Mouse (Mus musculus) midbrain, embryonic 11.5 days (tissue): Measurements from ENCODE around the gene Wdr25. TPM values are rescaled to one million over a fixed set of nuclear protein-coding genes. Genes with fewer than 3 reads are reported as not detected.

Experiments
- ATAC-seq: fragments of 200-750 bp; cut with Nextera tagmentation; 2 replicates; pipeline ENCODE4 v1.8.0; 2017; ENCODE audit warnings: moderate TSS enrichment, moderate library complexity; ENCODE audit not compliant: low FRiP score
- DNase-seq: peaks from one replicate; pipeline ENCODE4 v3.0.0; 2015; ENCODE audit warnings: low spot score; ENCODE audit errors: missing footprints
- H3K27ac ChIP-seq: fragments of 300-500 bp; sonication (generic); 2 replicates; pipeline ENCODE4 v1.5.1; 2014; ENCODE audit warnings: low read depth, low read length
- H3K27me3 ChIP-seq: fragments of 300-500 bp; sonication (generic); 2 replicates; pipeline ENCODE4 v1.6.1; 2014; ENCODE audit warnings: mild to moderate bottlenecking, low read length, moderate library complexity, mixed read lengths; ENCODE audit not compliant: control insufficient read depth, insufficient read depth
- H3K36me3 ChIP-seq: fragments of 300-500 bp; sonication (generic); 2 replicates; pipeline ENCODE4 v1.6.1; 2014; ENCODE audit warnings: mild to moderate bottlenecking, low read length, moderate library complexity, mixed read lengths; ENCODE audit not compliant: control insufficient read depth, insufficient read depth
- H3K4me1 ChIP-seq: fragments of 300-500 bp; sonication (generic); 2 replicates; pipeline ENCODE4 v1.6.1; 2014; ENCODE audit warnings: low read length; ENCODE audit not compliant: control insufficient read depth, insufficient read depth
- H3K4me2 ChIP-seq: fragments of 300-500 bp; sonication (generic); 2 replicates; pipeline ENCODE4 v1.6.1; 2014; ENCODE audit warnings: mild to moderate bottlenecking, moderate library complexity
- H3K4me3 ChIP-seq: fragments of 300-500 bp; sonication (generic); 2 replicates; pipeline ENCODE4 v1.5.1; 2014; ENCODE audit warnings: low read depth, low read length
- H3K9ac ChIP-seq: fragments of 300-500 bp; sonication (generic); 2 replicates; pipeline ENCODE4 v1.6.1; 2014; ENCODE audit warnings: low read length
- H3K9me3 ChIP-seq: fragments of 300-500 bp; sonication (generic); 2 replicates; pipeline ENCODE4 v1.6.1; 2016; ENCODE audit warnings: low read length; ENCODE audit not compliant: control insufficient read depth
- WGBS: fragments of 180-500 bp; shearing (Covaris S2); extraction: QIAGEN DNeasy Blood & Tissue Kit; methylation state at CpG from one replicate; pipeline ENCODE4 v1.1.7; 2014; 5-methylcytosine and 5-hydroxymethylcytosine counted together
- polyA plus RNA-seq: library from polyadenylated mRNA; unstranded; fragments of >200 nt; fragmentation: Nextera tagmentation; extraction: Ambion mirVana; gene quantifications from 2 replicates; pipeline ENCODE4 v1.2.1, GENCODE M21; 2014

Gene Wdr25
- polyA plus RNA-seq, 1 experiment from 2014 or later, result 4.7 TPM

- H3K4me1 ChIP-seq, result no peaks in the 10 kb centered on the region
- H3K4me2 ChIP-seq, result no peak overlapping the region
- WGBS, result 91% methylated on average over 1 of the region's 1 CpGs
- no peak overlapping the region for H3K9ac ChIP-seq
- H3K27ac ChIP-seq, result no peak overlapping the region
- DNase-seq (no peak), ATAC-seq (no peak)
- no peaks in the 10 kb centered on the region for H3K27me3 ChIP-seq
- H3K36me3 ChIP-seq, result peaks cover 8% of the 10 kb centered on the region
- no peaks in the 10 kb centered on the region for H3K9me3 ChIP-seq
- H3K4me3 ChIP-seq, result no peak overlapping the region
These were observed 7.5 kb upstream of the Wdr25 start for GRCm38 (mm10) chr12:108885906-108886305.

- peaks cover 8% of the 10 kb centered on the region for H3K36me3 ChIP-seq
- DNase-seq, result no peak
- no peaks in the 10 kb centered on the region for H3K9me3 ChIP-seq
- H3K4me1 ChIP-seq, result no peaks in the 10 kb centered on the region
- H3K27me3 ChIP-seq, result no peaks in the 10 kb centered on the region
- H3K4me3 ChIP-seq, result no peak overlapping the region
- no peak overlapping the region for H3K27ac ChIP-seq
- no peak overlapping the region for H3K4me2 ChIP-seq
- no peak overlapping the region for H3K9ac ChIP-seq
- 89% methylated on average over 4 of the region's 4 CpGs for WGBS
- no peak for ATAC-seq
These were observed 6.4 kb upstream of the Wdr25 start for GRCm38 (mm10) chr12:108887077-108887476.

GRCm38 (mm10) chr12:108888632-108889031 lies 4.8 kb upstream of the Wdr25 start:
- peaks cover 8% of the 10 kb centered on the region for H3K36me3 ChIP-seq
- 69% methylated on average over 4 of the region's 4 CpGs for WGBS
- ATAC-seq (no peak), DNase-seq (no peak)
- peaks cover 5% of the 10 kb centered on the region; the same call in 1 of the 2 replicates for H3K4me1 ChIP-seq
- no peaks in the 10 kb centered on the region for H3K27me3 ChIP-seq
- no peak overlapping the region for H3K9ac ChIP-seq
- H3K9me3 ChIP-seq, result no peaks in the 10 kb centered on the region
- no peak overlapping the region for H3K4me2 ChIP-seq
- H3K27ac ChIP-seq, result no peak overlapping the region
- no peak overlapping the region for H3K4me3 ChIP-seq

GRCm38 (mm10) chr12:108893715-108894431 lies 442 bp downstream of the Wdr25 start, which contains the start of gene Wars:
Wars (minus strand) TSS chr12:108894174.
- Histone ChIP-seq H3K27me3 (no peaks in the 10 kb centered on the region), H3K4me1 (peaks cover 11% of the 10 kb centered on the region), H3K36me3 (no peaks in the 10 kb centered on the region; the same call in 1 of the 2 replicates), H3K9me3 (no peaks in the 10 kb centered on the region), H3K9ac (peak within 1 kb of the TSS; percentile 83), H3K27ac (no peak within 1 kb of the TSS), H3K4me3 (peak within 1 kb of the TSS; percentile 94), H3K4me2 (peak within 1 kb of the TSS; percentile 81)
- under 1% methylated on average over 54 of the region's 58 CpGs for WGBS
- DNase-seq (peak; percentile 98), ATAC-seq (peak; percentile 100)

GRCm38 (mm10) chr12:108894432-108894816 lies 993 bp downstream of the Wdr25 start:
- no peaks in the 10 kb centered on the region for H3K9me3 ChIP-seq
- DNase-seq, result no peak
- H3K27me3 ChIP-seq, result no peaks in the 10 kb centered on the region
- peaks cover 11% of the 10 kb centered on the region for H3K4me1 ChIP-seq
- H3K36me3 ChIP-seq, result no peaks in the 10 kb centered on the region
- peak overlapping the region; percentile 81 for H3K4me2 ChIP-seq
- peak; percentile 43 for ATAC-seq
- peak overlapping the region; percentile 94 for H3K4me3 ChIP-seq
- H3K27ac ChIP-seq, result no peak overlapping the region
- H3K9ac ChIP-seq, result peak overlapping the region; percentile 79
- 5% methylated on average over 7 of the region's 7 CpGs for WGBS

- H3K4me3 ChIP-seq, result no peak overlapping the region
- DNase-seq (no peak), ATAC-seq (no peak)
- no peak overlapping the region for H3K4me2 ChIP-seq
- no peak overlapping the region for H3K9ac ChIP-seq
- no peak overlapping the region for H3K27ac ChIP-seq
- H3K9me3 ChIP-seq, result no peaks in the 10 kb centered on the region
- no peaks in the 10 kb centered on the region for H3K36me3 ChIP-seq
- H3K4me1 ChIP-seq, result peaks cover 11% of the 10 kb centered on the region
- WGBS, result 71% methylated on average over 3 of the region's 3 CpGs
- no peaks in the 10 kb centered on the region for H3K27me3 ChIP-seq
These were observed 2.6 kb downstream of the Wdr25 start for GRCm38 (mm10) chr12:108896006-108896405.

GRCm38 (mm10) chr12:108901346-108901745 lies 7.9 kb downstream of the Wdr25 start:
- 86% methylated on average over 5 of the region's 5 CpGs for WGBS
- Histone ChIP-seq H3K9ac (no peak overlapping the region), H3K4me3 (no peak overlapping the region), H3K4me1 (peaks cover 13% of the 10 kb centered on the region), H3K27me3 (no peaks in the 10 kb centered on the region), H3K36me3 (no peaks in the 10 kb centered on the region), H3K9me3 (no peaks in the 10 kb centered on the region), H3K4me2 (no peak overlapping the region), H3K27ac (no peak overlapping the region)
- ATAC-seq (no peak), DNase-seq (no peak)

GRCm38 (mm10) chr12:108902940-108903339 lies 9.5 kb downstream of the Wdr25 start:
- H3K36me3 ChIP-seq, result no peaks in the 10 kb centered on the region
- 22% methylated on average over 8 of the region's 8 CpGs for WGBS
- no peaks in the 10 kb centered on the region for H3K9me3 ChIP-seq
- peak; percentile 95 for DNase-seq
- H3K4me1 ChIP-seq, result peaks cover 20% of the 10 kb centered on the region
- no peak overlapping the region for H3K4me3 ChIP-seq
- H3K9ac ChIP-seq, result no peak overlapping the region
- peak; percentile 56 for ATAC-seq
- H3K4me2 ChIP-seq, result no peak overlapping the region
- no peaks in the 10 kb centered on the region for H3K27me3 ChIP-seq
- H3K27ac ChIP-seq, result no peak overlapping the region

GRCm38 (mm10) chr12:108903600-108904275 lies 10.3 kb downstream of the Wdr25 start:
- no peaks in the 10 kb centered on the region for H3K9me3 ChIP-seq
- WGBS, result 82% methylated on average over 8 of the region's 8 CpGs
- H3K4me3 ChIP-seq, result no peak overlapping the region
- DNase-seq, result peak; percentile 95
- no peaks in the 10 kb centered on the region for H3K27me3 ChIP-seq
- ATAC-seq, result no peak
- H3K4me1 ChIP-seq, result peaks cover 20% of the 10 kb centered on the region
- H3K9ac ChIP-seq, result no peak overlapping the region
- no peaks in the 10 kb centered on the region for H3K36me3 ChIP-seq
- no peak overlapping the region for H3K27ac ChIP-seq
- H3K4me2 ChIP-seq, result no peak overlapping the region
